Mouse (Mus musculus) embryo, embryonic 9.5 days (tissue): ENCODE data around the gene Dnajb1.
"Not testable (repeated sequence)": the region's sequence is repeated elsewhere in the genome, so short reads cannot be mapped to it uniquely, and the experiment has no call there.

ENCODE experiments used
- DNase-seq: peaks from one replicate; pipeline ENCODE4 v3.0.0-alpha.2; 2017; ENCODE audit errors: extremely low spot score

The Dnajb1 gene

GRCm38 (mm10) chr8:83578131-83579055 lies 29.6 kb upstream of the Dnajb1 start:
- no peak for DNase-seq

GRCm38 (mm10) chr8:83579676-83580075 lies 28.3 kb upstream of the Dnajb1 start:
- no peak for DNase-seq

- DNase-seq, result no peak
Measured at GRCm38 (mm10) chr8:83580826-83581225, 27.2 kb upstream of the Dnajb1 start.

- no peak for DNase-seq
Measured at GRCm38 (mm10) chr8:83582226-83582625, 25.8 kb upstream of the Dnajb1 start.

GRCm38 (mm10) chr8:83583236-83583635 lies 24.8 kb upstream of the Dnajb1 start:
- DNase-seq, result no peak

GRCm38 (mm10) chr8:83584771-83585170 lies 23.2 kb upstream of the Dnajb1 start:
- DNase-seq, result no peak

GRCm38 (mm10) chr8:83585333-83585732 lies 22.7 kb upstream of the Dnajb1 start:
- DNase-seq, result no peak

- DNase-seq, result no peak
Measured at GRCm38 (mm10) chr8:83587644-83588043, 20.3 kb upstream of the Dnajb1 start.

- no peak for DNase-seq
Measured at GRCm38 (mm10) chr8:83588886-83589285, 19.1 kb upstream of the Dnajb1 start.

- DNase-seq, result no peak
Measured at GRCm38 (mm10) chr8:83590488-83591023, 17.4 kb upstream of the Dnajb1 start.

GRCm38 (mm10) chr8:83592682-83593081 lies 15.3 kb upstream of the Dnajb1 start:
- DNase-seq, result no peak

GRCm38 (mm10) chr8:83593325-83594166 lies 14.4 kb upstream of the Dnajb1 start:
- peak; percentile 15 for DNase-seq

GRCm38 (mm10) chr8:83594167-83595049 lies 13.6 kb upstream of the Dnajb1 start:
- peak; percentile 99 for DNase-seq

- DNase-seq, result not testable (repeated sequence)
Measured at GRCm38 (mm10) chr8:83595050-83595345, 13.0 kb upstream of the Dnajb1 start.

- DNase-seq, result no peak
Measured at GRCm38 (mm10) chr8:83596369-83596768, 11.6 kb upstream of the Dnajb1 start.

GRCm38 (mm10) chr8:83598146-83598545 lies 9.8 kb upstream of the Dnajb1 start:
- DNase-seq, result no peak

GRCm38 (mm10) chr8:83599814-83600213 lies 8.2 kb upstream of the Dnajb1 start:
- no peak for DNase-seq

- no peak for DNase-seq
Measured at GRCm38 (mm10) chr8:83602650-83603029, 5.4 kb upstream of the Dnajb1 start.

GRCm38 (mm10) chr8:83608398-83608829 lies 421 bp downstream of the Dnajb1 start:
- no peak for DNase-seq

- DNase-seq, result no peak
Measured at GRCm38 (mm10) chr8:83609086-83609485, 1.1 kb downstream of the Dnajb1 start.

GRCm38 (mm10) chr8:83609547-83610180 lies 1.7 kb downstream of the Dnajb1 start:
- no peak for DNase-seq
